In the genomic region with DNA sequence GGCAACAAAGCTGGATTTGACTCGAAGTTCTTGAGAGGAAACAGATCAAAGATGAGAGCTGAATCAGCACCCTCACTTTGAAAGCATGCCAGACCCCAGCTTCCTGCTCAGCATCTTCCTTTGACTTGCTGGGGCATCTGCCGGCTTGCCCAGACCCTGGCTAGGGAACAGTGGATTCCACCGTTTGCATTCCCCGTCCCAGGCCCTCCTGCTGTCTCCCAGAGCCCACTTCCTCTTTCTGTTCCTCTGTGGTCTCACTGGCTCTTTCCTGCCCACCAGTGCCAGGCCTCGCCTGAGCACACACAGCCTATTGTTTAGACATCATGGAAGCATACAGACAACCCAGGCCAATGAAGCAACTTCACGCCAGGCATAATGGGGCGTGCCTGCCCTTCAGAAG, we compare ENCODE assay signal across 10 mouse cellular contexts. TPM values are rescaled to one million over a fixed set of nuclear protein-coding genes. Genes with fewer than 3 reads are reported as not detected.
DNase-seq lines count a peak whose midpoint lies in the region; ATAC-seq lines count a peak whose summit lies in the region.
"Had no signal": no experiment of that assay in that cellular context is flagged by ENCODE, and none has a peak within 500 bp of the region (broad histone marks: within the 10 kb centered on the region; RNA-seq: fewer than 3 reads in every experiment).

No protein-coding gene starts in this region.

- peak; percentile 73 for DNase-seq in layer of hippocampus, adult 9-11 months
- no peak for DNase-seq in layer of hippocampus, adult 18-20 months (ENCODE audit: low spot score in 2 of 2)
- DNase-seq in 3134 (ENCODE audit: extremely low read depth, insufficient read length, low spot score) (peak; percentile 36), MEL-GATA-1-ER (ENCODE audit: extremely low read depth, low read depth) (peak; percentile 32)
- DNase-seq in frontal cortex, postnatal 14 days (ENCODE audit: low spot score in 2 of 2), result no peak
- no peak for DNase-seq in kidney, postnatal 14 days
- DNase-seq in cerebellum, postnatal 14 days, result no peak
- DNase-seq: kidney, adult 8-10 months had no signal

- ATAC-seq in megakaryocyte progenitor cell, adult 5-6 weeks (replicated peaks; ENCODE audit: poor library complexity), result peak; percentile 96

RNA-seq across cellular contexts. Expression of gene Serpinf1, which starts 7.4 kb away (rescaled TPM):
- 10 to 100 TPM; 10.6 to 15.4 TPM for total RNA-seq in layer of hippocampus, adult 18-20 months (2021)
- total RNA-seq in megakaryocyte progenitor cell, adult 5-6 weeks (2015), result 99.9 and 117 TPM in 2 replicates
- 70.7 and 92.3 TPM in 2 replicates for total RNA-seq in megakaryocyte progenitor cell, adult 5-6 weeks (2017)

RNA-seq across cellular contexts. Expression of gene Serpinf2, which starts 24.3 kb away (rescaled TPM):
- total RNA-seq in layer of hippocampus, adult 18-20 months (2021), result under 1 TPM; 0.53 to 0.59 TPM
- total RNA-seq in megakaryocyte progenitor cell, adult 5-6 weeks (2015), result 0.20 TPM in 1 of 2 replicates, not detected in the other
- total RNA-seq in megakaryocyte progenitor cell, adult 5-6 weeks (2017), result not detected in 2 replicates
- total RNA-seq: heart, adult 18-20 months had no signal

RNA-seq across cellular contexts. Expression of gene Wdr81, which starts 39.4 kb away (rescaled TPM):
- total RNA-seq in layer of hippocampus, adult 18-20 months (2021), result 10 to 100 TPM; 21.6 to 23.3 TPM
- total RNA-seq in megakaryocyte progenitor cell, adult 5-6 weeks (2015), result 7.1 and 8.0 TPM in 2 replicates
- 5.7 and 8.0 TPM in 2 replicates for total RNA-seq in megakaryocyte progenitor cell, adult 5-6 weeks (2017)

RNA-seq across cellular contexts. Expression of gene Tlcd2, which starts 46.4 kb away (rescaled TPM):
- total RNA-seq in layer of hippocampus, adult 18-20 months (2021), result under 1 TPM in 1 of 2 experiments, not detected in 1; 0.89 TPM
- 16.3 and 16.5 TPM in 2 replicates for total RNA-seq in megakaryocyte progenitor cell, adult 5-6 weeks (2015)
- 17.9 and 28.3 TPM in 2 replicates for total RNA-seq in megakaryocyte progenitor cell, adult 5-6 weeks (2017)

Comparison
In these comparisons a context has a peak if more than half of its experiments do, and no peak if none do; other contexts are left out.
1. DNase-seq: peak in layer of hippocampus, adult 9-11 months (single experiment), 3134 (single experiment) and MEL-GATA-1-ER (single experiment); none in layer of hippocampus, adult 18-20 months (0 of 2), frontal cortex, postnatal 14 days (0 of 2), kidney, postnatal 14 days (single experiment) and cerebellum, postnatal 14 days (0 of 2).
2. RNA of gene Serpinf1, which starts 7.4 kb away (total RNA-seq): 70.7 to 117 TPM in megakaryocyte progenitor cell, adult 5-6 weeks; 10.6 to 15.4 TPM in layer of hippocampus, adult 18-20 months; every median in the first group is over 4 times any median in the second.